9 mouse cellular contexts compared by ENCODE assay signal in the genomic region with DNA sequence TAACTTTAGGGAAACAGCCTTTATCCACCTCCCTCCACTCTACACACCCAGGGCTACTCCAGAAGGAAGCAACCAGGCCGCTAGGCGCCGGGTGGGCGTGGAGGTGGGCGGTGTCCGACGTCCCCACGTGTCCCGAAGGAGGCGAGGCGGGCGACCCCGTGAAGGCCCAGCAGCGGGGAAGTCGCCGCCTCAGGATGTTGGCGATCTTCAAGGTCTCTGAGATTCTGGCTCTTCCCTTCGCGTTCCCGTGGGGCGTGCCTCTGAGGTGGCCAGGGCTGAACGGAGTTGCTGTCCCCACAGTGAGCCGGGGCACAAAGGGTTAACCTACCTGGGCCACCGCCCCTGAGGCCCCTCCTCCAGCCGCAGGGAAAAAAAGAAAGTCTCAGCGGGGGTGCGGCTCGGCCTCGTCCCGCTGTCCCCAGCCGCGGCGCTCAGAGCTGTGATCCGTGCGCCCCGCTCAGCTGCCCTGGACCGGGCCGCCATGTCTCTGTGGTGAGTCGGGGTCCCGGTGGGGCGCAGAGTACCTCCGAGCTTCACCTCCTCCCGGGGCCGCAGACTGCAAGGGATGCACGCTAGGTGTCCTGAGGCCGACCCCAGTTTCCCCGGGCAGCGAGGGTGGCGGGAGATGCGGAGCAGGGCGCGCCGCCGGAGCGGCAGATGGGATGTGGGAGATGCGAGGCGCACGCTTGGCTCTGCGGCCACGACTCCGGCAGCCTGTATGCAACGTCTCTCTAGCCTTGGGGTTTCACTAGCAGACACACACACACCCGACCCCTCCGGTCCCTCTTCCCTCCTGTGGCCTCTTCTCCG. TPM values are rescaled to one million over a fixed set of nuclear protein-coding genes. Genes with fewer than 3 reads are reported as not detected.
A peak's percentile ranks its signal among the peaks of the same experiment; 100 is the strongest.
DNase-seq lines count a peak whose midpoint lies in the region; ATAC-seq and TF ChIP-seq lines count a peak whose summit lies in the region.
"Had no signal": no experiment of that assay in that cellular context is flagged by ENCODE, and none has a peak within 500 bp of the region (broad histone marks: within the 10 kb centered on the region; RNA-seq: fewer than 3 reads in every experiment).

No protein-coding gene starts in this region.

- peaks cover 6% of the 10 kb centered on the region; the same call in 1 of the 2 replicates for H3K27me3 ChIP-seq in limb, embryonic 14.5 days (ENCODE audit: control insufficient read depth, insufficient read depth, low read length)
- H3K27me3 ChIP-seq in midbrain, embryonic 13.5 days = peaks cover 58% of the 10 kb centered on the region
- H3K27me3 ChIP-seq in stomach, embryonic 15.5 days (replicated peaks) = peaks cover 22% of the 10 kb centered on the region

- peak; percentile 36; the same call in 1 of the 2 replicates for ATAC-seq in cerebellum, adult (ENCODE audit: insufficient number of reproducible peaks, low FRiP score, low TSS enrichment)
- ATAC-seq in limb, embryonic 14.5 days (ENCODE audit: low FRiP score, low read depth) = peak; percentile 86
- peak; percentile 84 for ATAC-seq in midbrain, embryonic 13.5 days
- ATAC-seq in stomach, embryonic 15.5 days (ENCODE audit: insufficient read depth, low FRiP score, low read depth) = peak; percentile 83

- H3K4me3 ChIP-seq in limb, embryonic 14.5 days (replicated peaks; ENCODE audit: low read length) = peak overlapping the region; percentile 70
- H3K4me3 ChIP-seq in midbrain, embryonic 13.5 days (replicated peaks) = peak overlapping the region; percentile 56
- peak overlapping the region; percentile 64 for H3K4me3 ChIP-seq in stomach, embryonic 15.5 days (replicated peaks)
- H3K4me3 ChIP-seq: myocyte had no signal

- peak overlapping the region; percentile 97 for H3K4me2 ChIP-seq in limb, embryonic 14.5 days (replicated peaks; ENCODE audit: low read depth, low read length, severe bottlenecking)
- peak overlapping the region; percentile 99 for H3K4me2 ChIP-seq in midbrain, embryonic 13.5 days (replicated peaks)
- peak overlapping the region; percentile 98 for H3K4me2 ChIP-seq in stomach, embryonic 15.5 days

- TF ChIP-seq POLR2A in limb, embryonic 14.5 days (IDR thresholded peaks at IDR 0.05; ENCODE audit: borderline replicate concordance, extremely low read depth, insufficient read depth, insufficient read length) = no peak

- H3K9me3 ChIP-seq in limb, embryonic 14.5 days (ENCODE audit: control insufficient read depth, low read length) = no peaks in the 10 kb centered on the region
- H3K9me3 ChIP-seq in midbrain, embryonic 13.5 days = no peaks in the 10 kb centered on the region
- H3K9me3 ChIP-seq in stomach, embryonic 15.5 days = no peaks in the 10 kb centered on the region

- H3K9ac ChIP-seq in limb, embryonic 14.5 days (ENCODE audit: low read depth, low read length, severe bottlenecking) = peak overlapping the region; percentile 67
- peak overlapping the region; percentile 66 for H3K9ac ChIP-seq in midbrain, embryonic 13.5 days (replicated peaks)
- peak overlapping the region; percentile 68 for H3K9ac ChIP-seq in stomach, embryonic 15.5 days

- H3K36me3 ChIP-seq in limb, embryonic 14.5 days (ENCODE audit: control insufficient read depth, insufficient read depth, low read length) = 0 out of 2 replicates have a peak, but pooled peaks cover 7% of the 10 kb centered on the region
- no peaks in the 10 kb centered on the region for H3K36me3 ChIP-seq in midbrain, embryonic 13.5 days
- no peaks in the 10 kb centered on the region for H3K36me3 ChIP-seq in stomach, embryonic 15.5 days

- peaks cover 6% of the 10 kb centered on the region; the same call in 1 of the 2 replicates for H3K4me1 ChIP-seq in limb, embryonic 14.5 days (ENCODE audit: control insufficient read depth, insufficient read depth, low read length)
- peaks cover 17% of the 10 kb centered on the region for H3K4me1 ChIP-seq in midbrain, embryonic 13.5 days (replicated peaks)
- H3K4me1 ChIP-seq in stomach, embryonic 15.5 days = peaks cover 7% of the 10 kb centered on the region; the same call in 1 of the 2 replicates

- 1% methylated on average over 45 of the region's 65 CpGs for WGBS in limb, embryonic 14.5 days
- WGBS in midbrain, embryonic 13.5 days = under 1% methylated on average over 58 of the region's 65 CpGs
- WGBS in stomach, embryonic 15.5 days = under 1% methylated on average over 64 of the region's 65 CpGs

- H3K27ac ChIP-seq in limb, embryonic 14.5 days (replicated peaks; ENCODE audit: low read depth, low read length) = no peak overlapping the region
- no peak overlapping the region for H3K27ac ChIP-seq in midbrain, embryonic 13.5 days
- H3K27ac ChIP-seq in stomach, embryonic 15.5 days = no peak overlapping the region

- DNase-seq in cerebellum, adult 9-10 months = no peak
- peak; percentile 45 to 60 for DNase-seq in cerebellum, postnatal 25 days
- peak; percentile 53 to 67 for DNase-seq in gastrocnemius, postnatal 4 days (ENCODE audit: low spot score in 2 of 2)
- DNase-seq in kidney, adult 11 months = peak; percentile 61
- peak; percentile 66 for DNase-seq in limb, embryonic 14.5 days (ENCODE audit: low spot score)

RNA-seq across cellular contexts. Expression of gene B3gnt7, which starts 0.6 kb away (rescaled TPM):
- total RNA-seq in gastrocnemius, postnatal 4 days (2021) = under 1 TPM; 0.54 to 0.65 TPM
- 9.7 and 13.2 TPM in 2 replicates for polyA plus RNA-seq in limb, embryonic 14.5 days (2012; rRNA removed)
- polyA plus RNA-seq in limb, embryonic 14.5 days (2014; fragmentation: Nextera tagmentation; extraction: Ambion mirVana) = 7.1 and 7.7 TPM in 2 replicates
- polyA plus RNA-seq in midbrain, embryonic 13.5 days (2015; fragmentation: Nextera tagmentation; extraction: Ambion mirVana) = 2.6 and 2.7 TPM in 2 replicates
- polyA plus RNA-seq in stomach, embryonic 15.5 days (2015; fragmentation: Nextera tagmentation; extraction: Ambion mirVana) = 4.6 and 5.5 TPM in 2 replicates
- polyA plus RNA-seq: myocyte had no signal

RNA-seq across cellular contexts. Expression of gene Ncl, which starts 55.9 kb away (rescaled TPM):
- 100 to 1,000 TPM; 185 to 230 TPM for total RNA-seq in gastrocnemius, postnatal 4 days (2021)
- 63.5 and 201 TPM in 2 replicates for polyA plus RNA-seq in limb, embryonic 14.5 days (2012; rRNA removed)
- polyA plus RNA-seq in limb, embryonic 14.5 days (2014; fragmentation: Nextera tagmentation; extraction: Ambion mirVana) = 286 and 299 TPM in 2 replicates
- polyA plus RNA-seq in midbrain, embryonic 13.5 days (2015; fragmentation: Nextera tagmentation; extraction: Ambion mirVana) = 241 and 244 TPM in 2 replicates
- 368 and 423 TPM in 2 replicates for polyA plus RNA-seq in stomach, embryonic 15.5 days (2015; fragmentation: Nextera tagmentation; extraction: Ambion mirVana)

Comparison
In these comparisons a context has a peak if more than half of its experiments do, and no peak if none do; other contexts are left out.
1. ATAC-seq: peak in every context shown above with its lines; median percentile 86 in limb, embryonic 14.5 days; 84 in midbrain, embryonic 13.5 days; 83 in stomach, embryonic 15.5 days; 36 in cerebellum, adult.